Mouse (Mus musculus) limb, embryonic 10.5 days (tissue): Measurements from ENCODE around the gene Vmn1r80. TPM values are rescaled to one million over a fixed set of nuclear protein-coding genes. Genes with fewer than 3 reads are reported as not detected.
"Not testable (repeated sequence)": the region's sequence is repeated elsewhere in the genome, so short reads cannot be mapped to it uniquely, and the experiment has no call there.

Experiments
- DNase-seq: peaks from one replicate; pipeline ENCODE4 v3.0.0-alpha.2; 2017; ENCODE audit warnings: low spot score
- H3K27ac ChIP-seq: fragments of 300-500 bp; sonication (generic); 2 replicates; pipeline ENCODE4 v1.5.1; 2016; ENCODE audit warnings: mild to moderate bottlenecking
- H3K27me3 ChIP-seq: fragments of 300-500 bp; sonication (generic); 2 replicates; pipeline ENCODE4 v1.6.1; 2016; ENCODE audit warnings: low read depth, mild to moderate bottlenecking; ENCODE audit not compliant: poor library complexity, severe bottlenecking
- H3K36me3 ChIP-seq: fragments of 300-500 bp; sonication (generic); 2 replicates; pipeline ENCODE4 v1.6.1; 2016; ENCODE audit warnings: mild to moderate bottlenecking, moderate library complexity
- H3K4me1 ChIP-seq: fragments of 300-500 bp; sonication (generic); 2 replicates; pipeline ENCODE4 v1.6.1; 2016
- H3K4me3 ChIP-seq: fragments of 300-500 bp; sonication (generic); 2 replicates; pipeline ENCODE4 v1.5.1; 2016; ENCODE audit warnings: mild to moderate bottlenecking, moderate library complexity
- H3K9me3 ChIP-seq: fragments of 300-500 bp; sonication (generic); replicated peaks from 2 replicates; pipeline ENCODE4 v1.6.1; 2016; ENCODE audit warnings: mild to moderate bottlenecking
- WGBS: fragments of 180-500 bp; shearing (Covaris S2); methylation state at CpG from one replicate; pipeline ENCODE4 v1.1.7; 2016; 5-methylcytosine and 5-hydroxymethylcytosine counted together
- polyA plus RNA-seq: library from polyadenylated mRNA; unstranded; fragments of >200 nt; fragmentation: Nextera tagmentation; extraction: Ambion mirVana; gene quantifications from 2 replicates; pipeline ENCODE4 v1.2.1, GENCODE M21; 2016

The Vmn1r80 gene
- not detected in 2 replicates for polyA plus RNA-seq

- 82% methylated on average over 1 of the region's 1 CpGs for WGBS
- H3K27me3 ChIP-seq, result no peaks in the 10 kb centered on the region
- H3K4me1 ChIP-seq, result no peaks in the 10 kb centered on the region
- no peaks in the 10 kb centered on the region for H3K36me3 ChIP-seq
- no peaks in the 10 kb centered on the region for H3K9me3 ChIP-seq
- H3K27ac ChIP-seq, result no peak within 1 kb of the TSS
- H3K4me3 ChIP-seq, result no peak within 1 kb of the TSS
- no peak for DNase-seq
Observed at GRCm38 (mm10) chr7:12188986-12189385, at the start of gene Vmn1r80. Gene Vmn1r80, plus strand, starts transcription at chr7:12189286.

- no peak within 1 kb of the TSS for H3K4me3 ChIP-seq
- H3K36me3 ChIP-seq, result no peaks in the 10 kb centered on the region
- H3K4me1 ChIP-seq, result no peaks in the 10 kb centered on the region
- DNase-seq, result no peak
- H3K27ac ChIP-seq, result no peak within 1 kb of the TSS
- H3K27me3 ChIP-seq, result no peaks in the 10 kb centered on the region
- WGBS, result 72% methylated on average over 2 of the region's 2 CpGs
- no peaks in the 10 kb centered on the region for H3K9me3 ChIP-seq
Observed at GRCm38 (mm10) chr7:12149957-12150356, 39.1 kb upstream of the Vmn1r80 start, which contains the start of gene Vmn1r78. Gene Vmn1r78, plus strand, starts transcription at chr7:12150257.

GRCm38 (mm10) chr7:12156463-12156862 is 32.6 kb upstream of the Vmn1r80 start:
- H3K4me1 ChIP-seq, H3K27ac ChIP-seq, DNase-seq, H3K9me3 ChIP-seq, H3K27me3 ChIP-seq, H3K4me3 ChIP-seq, H3K36me3 ChIP-seq: not testable (repeated sequence)
- WGBS, result 70% methylated on average over 1 of the region's 1 CpGs

DNA sequence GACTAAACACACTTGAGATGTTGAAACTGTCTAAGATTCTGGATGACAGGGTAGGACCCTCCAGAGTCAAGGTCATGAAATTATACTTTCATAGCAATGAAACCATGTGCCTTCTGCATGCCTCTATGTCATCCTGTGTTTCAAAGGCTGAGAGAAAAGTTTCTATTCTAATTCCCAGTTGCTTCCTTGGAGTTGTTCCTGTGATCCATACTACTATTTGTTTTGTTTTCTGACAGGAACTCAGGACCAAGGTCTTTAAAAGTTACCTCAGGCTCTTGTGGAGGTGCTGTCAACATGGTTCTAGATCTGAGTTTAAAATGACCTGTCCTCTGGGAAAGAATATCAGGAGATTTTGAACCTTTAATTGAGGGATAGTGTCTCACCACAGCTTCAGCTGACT is 18.1 kb upstream of the Vmn1r80 start, which contains the start of gene Vmn1r79:
Vmn1r79 (plus strand) TSS at position 301 of the 400 bp plus-strand sequence.
- H3K36me3 ChIP-seq, DNase-seq: not testable (repeated sequence)

GRCm38 (mm10) chr7:12172926-12173325 is 16.2 kb upstream of the Vmn1r80 start:
- 68% methylated on average over 2 of the region's 2 CpGs for WGBS

More for the DNA sequence above, 18.1 kb upstream of the Vmn1r80 start, which contains the start of gene Vmn1r79:
- not testable (repeated sequence) for H3K4me3 ChIP-seq, H3K4me1 ChIP-seq, H3K9me3 ChIP-seq, H3K27me3 ChIP-seq, H3K27ac ChIP-seq

GRCm38 (mm10) chr7:12204141-12204540 is 15.1 kb downstream of the Vmn1r80 start:
- no peak for DNase-seq
- Histone ChIP-seq H3K27me3 (no peaks in the 10 kb centered on the region), H3K4me3 (no peak overlapping the region), H3K9me3 (0 out of 2 replicates have a peak, but pooled peaks cover 3% of the 10 kb centered on the region), H3K36me3 (no peaks in the 10 kb centered on the region), H3K4me1 (no peaks in the 10 kb centered on the region), H3K27ac (no peak overlapping the region)
- 74% methylated on average over 2 of the region's 2 CpGs for WGBS

More at GRCm38 (mm10) chr7:12172926-12173325, 16.2 kb upstream of the Vmn1r80 start:
- H3K27me3 ChIP-seq, H3K27ac ChIP-seq, H3K9me3 ChIP-seq, H3K4me3 ChIP-seq, H3K4me1 ChIP-seq, DNase-seq, H3K36me3 ChIP-seq: not testable (repeated sequence)

Other genes with a start within 250 kb of the Vmn1r80 start
- not detected in 2 replicates for gene Vmn1r77, start 152.5 kb upstream of the Vmn1r80 start, polyA plus RNA-seq
- gene Vmn1r78, start 39.0 kb upstream of the Vmn1r80 start, polyA plus RNA-seq, result not detected in 2 replicates
- gene Vmn1r79, start 18.0 kb upstream of the Vmn1r80 start, polyA plus RNA-seq, result not detected in 2 replicates
- gene Vmn1r81, start 79.0 kb downstream of the Vmn1r80 start, polyA plus RNA-seq, result not detected in 2 replicates
- not detected in 2 replicates for gene Vmn1r82, start 111.1 kb downstream of the Vmn1r80 start, polyA plus RNA-seq
- 0.09 TPM in 1 of 2 replicates, not detected in the other for gene Vmn1r83, start 140.2 kb downstream of the Vmn1r80 start, polyA plus RNA-seq
- gene Vmn1r84, start 180.0 kb downstream of the Vmn1r80 start, polyA plus RNA-seq, result not detected in 2 replicates
- 4.6 and 4.8 TPM in 2 replicates for gene Zfp551, start 233.5 kb downstream of the Vmn1r80 start, polyA plus RNA-seq